Mouse (Mus musculus) neural tube, embryonic 12.5 days (tissue): ENCODE data around the gene Slc18a2. TPM values are rescaled to one million over a fixed set of nuclear protein-coding genes. Genes with fewer than 3 reads are reported as not detected.

Experiments used
- ATAC-seq: fragments of 200-750 bp; cut with Nextera tagmentation; 2 replicates; pipeline ENCODE4 v1.8.0; 2017; ENCODE audit warnings: low read depth, mild to moderate bottlenecking, moderate TSS enrichment, moderate library complexity; ENCODE audit not compliant: low FRiP score
- H3K27ac ChIP-seq: fragments of 300-500 bp; sonication (generic); 2 replicates; pipeline ENCODE4 v1.5.1; 2016
- H3K27me3 ChIP-seq: fragments of 300-500 bp; sonication (generic); replicated peaks from 2 replicates; pipeline ENCODE4 v1.6.1; 2016; ENCODE audit warnings: mild to moderate bottlenecking
- H3K36me3 ChIP-seq: fragments of 300-500 bp; sonication (generic); 2 replicates; pipeline ENCODE4 v1.6.1; 2016; ENCODE audit warnings: mild to moderate bottlenecking
- H3K4me1 ChIP-seq: fragments of 300-500 bp; sonication (generic); 2 replicates; pipeline ENCODE4 v1.6.1; 2016
- H3K4me2 ChIP-seq: fragments of 300-500 bp; sonication (generic); replicated peaks from 2 replicates; pipeline ENCODE4 v1.6.1; 2016; ENCODE audit warnings: mild to moderate bottlenecking
- H3K4me3 ChIP-seq: fragments of 300-500 bp; sonication (generic); 2 replicates; pipeline ENCODE4 v1.5.1; 2016
- H3K9ac ChIP-seq: fragments of 300-500 bp; sonication (generic); 2 replicates; pipeline ENCODE4 v1.6.1; 2016; ENCODE audit warnings: mild to moderate bottlenecking
- H3K9me3 ChIP-seq: fragments of 300-500 bp; sonication (generic); 2 replicates; pipeline ENCODE4 v1.6.1; 2016; ENCODE audit warnings: mild to moderate bottlenecking
- WGBS: fragments of 180-500 bp; shearing (Covaris S2); methylation state at CpG from one replicate; pipeline ENCODE4 v1.1.7; 2016; 5-methylcytosine and 5-hydroxymethylcytosine counted together
- polyA plus RNA-seq: library from polyadenylated mRNA; unstranded; fragments of >200 nt; fragmentation: Nextera tagmentation; extraction: Ambion mirVana; gene quantifications from 2 replicates; pipeline ENCODE4 v1.2.1, GENCODE M21; 2016

The Slc18a2 gene
- polyA plus RNA-seq, 1 experiment from 2014 or later, result 11.0 TPM

DNA sequence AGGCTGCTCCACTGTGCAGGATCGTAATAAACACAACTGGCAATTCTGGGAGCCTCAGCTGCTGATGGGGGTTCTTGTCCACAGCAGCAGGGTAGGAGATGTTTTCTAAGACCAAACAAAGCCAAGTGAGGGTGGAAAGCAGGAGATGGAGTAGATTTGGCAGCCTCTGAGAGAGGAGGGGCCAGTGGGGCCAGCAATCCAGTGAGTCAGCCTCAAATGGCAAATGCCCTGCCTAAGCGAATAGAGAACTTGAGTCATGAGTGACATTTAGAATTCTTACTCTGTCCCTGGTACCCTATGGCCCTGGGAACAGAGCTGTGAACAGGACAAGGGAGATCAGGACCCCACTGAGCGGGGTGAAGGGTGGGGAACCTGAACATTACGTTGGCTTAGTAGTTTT, 12.6 kb upstream of the Slc18a2 start:
- no peaks in the 10 kb centered on the region for H3K36me3 ChIP-seq
- no peak for ATAC-seq
- no peaks in the 10 kb centered on the region for H3K4me1 ChIP-seq
- H3K4me2 ChIP-seq, result no peak overlapping the region
- no peaks in the 10 kb centered on the region for H3K27me3 ChIP-seq
- no peak overlapping the region for H3K4me3 ChIP-seq
- H3K27ac ChIP-seq, result no peak overlapping the region
- H3K9me3 ChIP-seq, result no peaks in the 10 kb centered on the region
- 85% methylated on average over 4 of the region's 4 CpGs for WGBS
- H3K9ac ChIP-seq, result no peak overlapping the region

DNA sequence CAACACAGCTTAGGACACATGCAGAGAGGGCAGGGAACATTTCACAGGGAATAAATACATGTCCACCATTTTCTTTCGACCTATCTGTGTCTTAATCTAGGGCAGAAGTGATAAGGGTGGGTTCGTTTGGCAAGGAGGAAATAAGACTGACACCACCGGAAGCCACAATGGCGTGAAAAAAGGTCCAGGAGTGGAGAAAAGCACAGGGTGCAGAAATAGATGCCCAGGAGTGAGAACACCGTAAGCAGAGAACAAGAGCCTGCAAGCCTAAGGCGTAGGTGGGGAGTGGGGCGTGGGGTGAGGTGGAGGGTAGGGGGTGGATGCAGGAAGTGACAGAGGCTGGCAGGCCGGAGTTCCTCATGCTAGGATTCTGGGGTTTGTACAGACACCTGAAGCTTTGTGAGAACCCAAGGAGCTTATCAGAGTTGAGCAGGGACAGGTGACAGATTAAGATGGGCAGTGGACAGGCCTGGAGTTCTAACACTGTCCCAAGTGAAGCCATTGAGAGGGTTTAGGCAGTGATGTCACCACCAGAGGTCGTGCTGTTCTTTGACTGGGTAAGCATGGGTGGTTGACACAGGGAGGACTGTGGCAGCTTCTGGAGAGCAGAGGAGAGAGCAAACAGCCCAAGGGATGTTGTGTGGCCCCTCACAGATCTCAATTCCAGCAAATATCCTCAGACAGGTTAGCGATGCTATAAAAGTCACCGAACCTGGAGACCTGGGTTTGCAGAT, 12.0 kb upstream of the Slc18a2 start:
- H3K36me3 ChIP-seq, result no peaks in the 10 kb centered on the region
- no peak overlapping the region for H3K9ac ChIP-seq
- ATAC-seq, result no peak
- H3K4me1 ChIP-seq, result no peaks in the 10 kb centered on the region
- no peak overlapping the region for H3K27ac ChIP-seq
- WGBS, result 80% methylated on average over 11 of the region's 11 CpGs
- H3K9me3 ChIP-seq, result no peaks in the 10 kb centered on the region
- H3K4me2 ChIP-seq, result no peak overlapping the region
- H3K27me3 ChIP-seq, result no peaks in the 10 kb centered on the region
- H3K4me3 ChIP-seq, result no peak overlapping the region

DNA sequence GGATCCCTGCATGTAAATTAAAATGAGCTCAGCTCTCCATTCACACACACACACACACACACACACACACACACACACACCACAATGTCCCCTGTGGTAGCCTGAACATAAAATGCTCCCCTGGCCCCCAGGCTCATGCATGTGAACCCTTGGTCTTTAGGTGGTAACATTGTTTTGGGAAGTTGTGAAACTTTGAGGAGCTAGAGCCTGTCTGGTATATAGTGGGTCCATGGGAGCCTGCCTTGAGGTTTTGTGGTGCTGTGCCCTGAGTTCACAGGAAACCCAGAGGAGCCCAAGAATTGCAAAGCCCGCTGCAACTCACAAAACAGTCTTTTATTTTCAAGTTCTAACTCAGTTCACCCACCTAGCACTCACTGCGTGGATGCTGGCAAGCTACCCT, 8.0 kb upstream of the Slc18a2 start:
- H3K36me3 ChIP-seq, result no peaks in the 10 kb centered on the region
- H3K4me1 ChIP-seq, result no peaks in the 10 kb centered on the region
- H3K4me2 ChIP-seq, result no peak overlapping the region
- WGBS, result 78% methylated on average over 2 of the region's 2 CpGs
- peaks cover 10% of the 10 kb centered on the region for H3K9me3 ChIP-seq
- H3K27me3 ChIP-seq, result no peaks in the 10 kb centered on the region
- H3K4me3 ChIP-seq, result no peak overlapping the region
- H3K9ac ChIP-seq, result no peak overlapping the region
- no peak overlapping the region for H3K27ac ChIP-seq
- no peak for ATAC-seq

DNA sequence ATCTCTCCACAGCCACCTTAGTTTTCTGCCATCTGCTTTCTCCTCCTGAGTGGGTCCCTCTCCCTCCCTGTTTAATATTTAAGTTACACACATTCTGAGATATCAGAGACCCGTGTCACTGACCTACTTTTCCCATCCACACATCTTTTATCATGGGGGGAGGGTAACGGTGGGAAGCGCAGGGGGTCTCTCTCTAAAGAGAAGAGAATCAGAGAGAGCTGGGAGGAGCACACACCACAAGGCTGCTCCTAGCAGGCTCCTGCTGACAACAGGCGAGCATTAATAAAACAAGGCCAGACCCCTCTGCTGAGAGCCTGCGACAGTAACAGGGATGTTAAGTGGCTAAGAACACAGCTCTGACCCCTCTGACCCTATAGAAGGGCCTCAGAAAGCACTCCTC, 1.1 kb upstream of the Slc18a2 start:
- Histone ChIP-seq H3K4me2 (no peak overlapping the region), H3K4me1 (peaks cover 13% of the 10 kb centered on the region), H3K4me3 (no peak overlapping the region), H3K9me3 (peaks cover 10% of the 10 kb centered on the region), H3K9ac (no peak overlapping the region), H3K27me3 (peaks cover 22% of the 10 kb centered on the region), H3K36me3 (no peaks in the 10 kb centered on the region), H3K27ac (no peak overlapping the region)
- WGBS, result 40% methylated on average over 5 of the region's 5 CpGs
- no peak for ATAC-seq

DNA sequence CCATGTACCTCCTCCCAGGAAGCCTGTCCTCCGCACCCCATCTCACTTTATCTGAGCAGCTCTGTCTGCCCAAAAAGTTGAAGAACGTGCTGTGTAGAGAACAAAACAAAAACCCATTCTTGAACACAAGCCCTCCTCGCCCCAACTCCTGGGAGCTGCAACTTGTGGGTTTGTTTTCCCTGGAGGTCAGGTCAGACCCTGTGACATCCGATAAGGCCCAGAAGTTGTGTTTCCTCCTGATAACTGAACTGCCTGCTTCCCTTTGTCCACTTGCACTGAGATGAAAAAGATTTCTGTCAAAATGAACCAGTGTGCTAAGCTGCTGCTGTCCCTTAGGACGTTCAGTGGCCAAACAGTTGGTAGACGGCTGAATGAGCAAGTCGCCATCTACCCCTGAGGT, 908 bp downstream of the Slc18a2 start:
- no peak for ATAC-seq
- H3K27ac ChIP-seq, result no peak overlapping the region
- peaks cover 13% of the 10 kb centered on the region for H3K4me1 ChIP-seq
- H3K9ac ChIP-seq, result 0 out of 2 replicates have a peak overlapping the region, but pooled peaks have one; percentile 52
- H3K27me3 ChIP-seq, result peaks cover 22% of the 10 kb centered on the region
- no peak overlapping the region for H3K4me3 ChIP-seq
- 57% methylated on average over 7 of the region's 7 CpGs for WGBS
- H3K36me3 ChIP-seq, result no peaks in the 10 kb centered on the region
- peaks cover 9% of the 10 kb centered on the region for H3K9me3 ChIP-seq
- H3K4me2 ChIP-seq, result peak overlapping the region; percentile 86

DNA sequence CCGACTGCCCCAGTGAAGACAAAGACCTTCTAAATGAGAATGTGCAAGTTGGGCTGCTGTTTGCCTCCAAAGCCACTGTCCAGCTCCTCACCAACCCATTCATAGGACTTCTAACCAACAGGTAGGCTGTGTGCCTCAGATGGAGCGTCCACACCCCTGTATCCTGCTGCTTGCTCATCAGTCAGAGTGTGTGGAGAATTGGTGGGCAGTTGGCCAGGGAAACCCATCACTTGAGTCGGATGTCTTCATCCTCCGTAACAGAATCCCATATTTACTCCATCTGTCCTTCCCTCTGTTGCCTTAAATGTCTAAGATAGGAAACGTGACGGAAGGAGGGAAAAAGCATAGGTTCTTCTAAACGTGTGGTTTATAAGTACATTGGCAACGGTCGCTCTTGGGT, 2.5 kb downstream of the Slc18a2 start:
- Histone ChIP-seq H3K27ac (no peak overlapping the region), H3K9ac (no peak overlapping the region), H3K4me3 (no peak overlapping the region), H3K9me3 (no peaks in the 10 kb centered on the region), H3K27me3 (peaks cover 22% of the 10 kb centered on the region), H3K36me3 (no peaks in the 10 kb centered on the region), H3K4me2 (no peak overlapping the region), H3K4me1 (peaks cover 22% of the 10 kb centered on the region)
- WGBS, result 88% methylated on average over 9 of the region's 9 CpGs
- no peak for ATAC-seq

DNA sequence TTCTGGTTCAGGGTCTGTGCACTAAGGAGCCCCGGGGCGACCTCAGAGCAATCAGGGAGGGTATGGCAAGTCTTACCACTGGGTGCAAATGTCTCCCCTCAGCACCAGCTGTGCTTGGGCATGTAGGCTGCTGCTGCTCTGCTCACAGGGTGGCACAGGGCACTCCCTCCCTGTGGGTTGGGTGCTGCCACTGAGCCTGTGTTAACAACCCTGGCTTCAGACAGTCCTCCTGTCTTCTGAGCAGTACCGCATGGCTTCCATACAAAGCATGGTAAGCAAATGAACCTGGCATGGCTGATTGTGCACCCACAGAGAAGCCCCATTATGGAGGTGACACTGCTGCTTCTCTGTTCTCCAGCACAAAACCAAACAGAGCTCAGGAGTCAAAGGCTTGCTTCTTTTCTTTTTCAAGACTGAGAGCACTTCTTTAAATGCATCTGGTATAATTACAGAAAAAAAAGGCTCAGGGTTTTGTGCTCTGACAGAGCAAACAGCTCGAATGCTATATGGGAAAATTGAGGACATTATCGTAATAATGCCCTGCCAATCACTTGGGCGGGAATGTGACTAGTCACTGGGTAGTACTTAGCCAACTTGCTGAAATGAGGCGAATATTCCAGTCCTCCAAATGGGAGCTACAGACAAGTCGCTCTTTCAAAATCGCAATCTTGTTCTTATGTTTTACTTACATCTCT, 4.3 kb downstream of the Slc18a2 start:
- 70% methylated on average over 9 of the region's 9 CpGs for WGBS
- Histone ChIP-seq H3K9me3 (no peaks in the 10 kb centered on the region), H3K4me2 (no peak overlapping the region), H3K9ac (no peak overlapping the region), H3K4me3 (no peak overlapping the region), H3K27me3 (peaks cover 20% of the 10 kb centered on the region), H3K27ac (no peak overlapping the region), H3K36me3 (no peaks in the 10 kb centered on the region), H3K4me1 (peaks cover 22% of the 10 kb centered on the region)
- ATAC-seq, result no peak

DNA sequence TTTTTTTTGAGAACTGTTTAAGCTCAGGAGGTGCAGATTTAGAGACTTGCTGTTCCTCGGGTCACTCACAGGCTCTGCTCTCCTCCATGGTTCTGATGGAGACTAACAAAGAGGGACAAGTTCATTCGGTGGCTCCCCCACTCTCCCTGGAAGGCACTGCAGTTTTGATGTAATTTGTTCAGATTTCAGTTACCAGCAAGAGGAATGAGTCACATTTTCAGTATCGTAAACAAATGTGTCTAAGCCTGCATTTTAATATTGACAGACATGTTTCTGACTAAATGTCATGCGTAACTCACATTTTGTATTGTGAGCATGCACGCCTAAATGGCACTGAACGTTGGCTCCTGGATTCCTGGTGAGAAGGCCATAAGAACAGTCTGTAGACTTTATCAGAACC, 5.2 kb downstream of the Slc18a2 start:
- Histone ChIP-seq H3K4me1 (peaks cover 15% of the 10 kb centered on the region), H3K36me3 (no peaks in the 10 kb centered on the region), H3K27ac (no peak overlapping the region), H3K4me3 (no peak overlapping the region), H3K4me2 (no peak overlapping the region), H3K9ac (no peak overlapping the region), H3K9me3 (no peaks in the 10 kb centered on the region), H3K27me3 (peaks cover 12% of the 10 kb centered on the region)
- WGBS, result 62% methylated on average over 6 of the region's 6 CpGs
- ATAC-seq, result no peak

DNA sequence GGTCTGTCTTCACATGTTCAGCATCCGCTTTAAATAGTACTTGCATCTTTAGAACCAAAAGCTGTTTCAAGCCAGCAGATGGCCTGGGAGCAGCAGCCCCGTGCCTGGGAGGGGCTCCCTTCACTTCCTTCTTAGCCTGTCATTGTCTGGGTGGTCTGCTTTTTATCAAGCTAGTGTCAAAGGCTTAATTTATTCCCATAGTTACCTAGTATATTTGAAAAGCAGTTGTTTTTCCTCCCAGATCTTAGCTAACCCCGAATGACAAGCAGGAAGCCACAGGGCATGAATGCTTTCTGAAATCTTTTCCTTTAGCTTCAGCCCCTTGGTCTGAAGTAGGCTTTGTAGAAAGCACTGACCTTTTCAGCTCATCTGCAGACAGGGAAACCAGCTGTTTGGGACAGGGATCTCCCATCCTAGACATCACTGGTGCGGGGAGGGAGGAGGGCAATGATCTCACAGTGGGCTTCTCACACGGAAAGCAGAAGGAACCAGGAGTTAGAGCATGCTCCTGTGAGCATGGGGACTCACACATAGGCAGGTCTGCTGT, 6.8 kb downstream of the Slc18a2 start:
- Histone ChIP-seq H3K4me2 (no peak overlapping the region), H3K9ac (no peak overlapping the region), H3K27ac (no peak overlapping the region), H3K9me3 (no peaks in the 10 kb centered on the region), H3K27me3 (peaks cover 8% of the 10 kb centered on the region), H3K4me1 (peaks cover 9% of the 10 kb centered on the region; the same call in 1 of the 2 replicates), H3K4me3 (no peak overlapping the region), H3K36me3 (no peaks in the 10 kb centered on the region)
- ATAC-seq, result no peak; the same call in 1 of the 2 replicates
- 22% methylated on average over 5 of the region's 5 CpGs for WGBS

DNA sequence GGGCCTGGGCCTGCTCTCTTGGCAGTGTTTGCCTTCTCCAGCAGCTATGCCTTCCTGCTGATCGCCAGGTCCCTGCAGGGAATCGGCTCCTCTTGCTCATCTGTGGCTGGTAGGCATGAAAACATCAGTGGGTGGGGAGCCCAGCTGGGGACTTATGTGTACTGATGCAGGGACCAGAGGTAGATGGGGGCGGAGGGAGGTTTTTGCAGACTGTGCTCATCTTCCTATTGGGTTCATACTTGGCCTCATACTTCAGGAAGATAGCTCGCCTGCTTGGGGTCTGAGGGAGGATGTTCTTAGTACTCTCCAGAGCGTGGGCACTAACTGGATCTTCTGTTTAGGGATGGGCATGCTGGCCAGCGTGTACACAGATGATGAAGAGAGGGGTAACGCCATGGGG, 12.5 kb downstream of the Slc18a2 start:
- H3K9ac ChIP-seq, result no peak overlapping the region
- WGBS, result 88% methylated on average over 7 of the region's 7 CpGs
- no peaks in the 10 kb centered on the region for H3K9me3 ChIP-seq
- no peak for ATAC-seq
- peaks cover 6% of the 10 kb centered on the region; the same call in 1 of the 2 replicates for H3K4me1 ChIP-seq
- H3K4me2 ChIP-seq, result no peak overlapping the region
- H3K36me3 ChIP-seq, result no peaks in the 10 kb centered on the region
- H3K4me3 ChIP-seq, result no peak overlapping the region
- H3K27ac ChIP-seq, result no peak overlapping the region
- no peaks in the 10 kb centered on the region for H3K27me3 ChIP-seq

DNA sequence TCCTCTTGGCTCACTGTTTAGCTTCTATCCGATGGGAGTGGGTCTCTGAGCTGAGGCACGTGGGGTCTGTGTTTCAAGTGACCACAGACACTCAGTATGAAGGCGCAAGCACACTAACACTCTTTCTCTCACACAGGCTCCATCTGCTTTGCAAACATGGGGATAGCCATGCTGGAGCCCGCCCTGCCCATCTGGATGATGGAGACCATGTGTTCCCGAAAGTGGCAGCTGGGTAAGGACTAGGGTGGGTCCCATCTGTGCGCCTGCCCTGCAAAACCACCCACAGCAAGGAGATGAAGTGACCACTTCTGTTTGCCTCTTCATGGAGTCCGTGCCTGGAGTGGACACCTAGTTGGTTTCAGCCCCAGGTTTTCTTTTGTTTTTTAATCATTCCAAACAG, 15.7 kb downstream of the Slc18a2 start:
- ATAC-seq, result no peak
- Histone ChIP-seq H3K4me2 (no peak overlapping the region), H3K27ac (no peak overlapping the region), H3K36me3 (no peaks in the 10 kb centered on the region), H3K4me3 (no peak overlapping the region), H3K9ac (no peak overlapping the region), H3K9me3 (no peaks in the 10 kb centered on the region), H3K27me3 (no peaks in the 10 kb centered on the region), H3K4me1 (peaks cover 6% of the 10 kb centered on the region; the same call in 1 of the 2 replicates)
- WGBS, result 77% methylated on average over 7 of the region's 7 CpGs

DNA sequence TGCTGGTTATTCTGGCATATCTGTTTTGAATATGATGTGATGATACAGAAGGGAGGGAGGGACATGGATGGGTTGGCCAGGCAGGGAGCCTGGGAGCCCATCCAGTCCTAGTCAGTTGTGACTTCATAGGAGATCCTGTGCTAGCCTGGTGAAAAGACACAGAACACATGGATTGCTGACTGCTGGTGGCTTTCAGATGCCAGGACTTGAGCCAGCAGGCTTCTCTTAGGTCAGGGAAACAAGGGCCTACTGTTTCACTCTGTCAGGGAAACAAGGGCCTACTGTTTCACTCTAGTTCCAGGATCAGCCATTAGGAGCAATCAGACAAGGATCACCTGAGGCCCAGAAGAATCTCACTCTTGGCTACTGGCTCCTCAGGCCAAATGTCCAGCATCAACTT, 20.1 kb downstream of the Slc18a2 start:
- no peak for ATAC-seq
- no peak overlapping the region for H3K4me3 ChIP-seq
- H3K9ac ChIP-seq, result no peak overlapping the region
- no peaks in the 10 kb centered on the region for H3K27me3 ChIP-seq
- no peaks in the 10 kb centered on the region for H3K36me3 ChIP-seq
- no peak overlapping the region for H3K27ac ChIP-seq
- no peak overlapping the region for H3K4me2 ChIP-seq
- H3K9me3 ChIP-seq, result no peaks in the 10 kb centered on the region
- H3K4me1 ChIP-seq, result peaks cover 6% of the 10 kb centered on the region; the same call in 1 of the 2 replicates
